Mouse (Mus musculus) right cerebral cortex, postnatal 14 days (tissue): ENCODE measurements at regions not wholly inside any gene's neighbourhood (a gene's known extent, or its start where the extent isn't known, plus 50 kb on each side); places are given as distances from the start of the nearest gene placed in this dataset.

ENCODE experiments used
- DNase-seq: peaks from one replicate; pipeline ENCODE4 v3.0.0; 2022

GRCm38 (mm10) chr11:7010858-7011257 is 52.4 kb upstream of the Adcy1 start:
- no peak for DNase-seq

GRCm38 (mm10) chr11:6999329-6999728 is 64.0 kb upstream of the Adcy1 start:
- DNase-seq, result no peak

- DNase-seq, result no peak
Observed at GRCm38 (mm10) chr11:6998810-6999209, 64.5 kb upstream of the Adcy1 start.

GRCm38 (mm10) chr11:6997508-6997907 is 65.8 kb upstream of the Adcy1 start:
- no peak for DNase-seq

- DNase-seq, result no peak
Observed at GRCm38 (mm10) chr11:6993731-6994130, 69.6 kb upstream of the Adcy1 start.

- DNase-seq, result no peak
Observed at GRCm38 (mm10) chr11:6991626-6992025, 71.7 kb upstream of the Adcy1 start.

GRCm38 (mm10) chr11:6990711-6991110 is 72.6 kb upstream of the Adcy1 start:
- DNase-seq, result no peak

- no peak for DNase-seq
Observed at GRCm38 (mm10) chr11:6988884-6989824, 74.1 kb upstream of the Adcy1 start.

GRCm38 (mm10) chr11:6987995-6988394 is 75.3 kb upstream of the Adcy1 start:
- no peak for DNase-seq

- no peak for DNase-seq
Observed at GRCm38 (mm10) chr11:6987105-6987504, 76.2 kb upstream of the Adcy1 start.

- no peak for DNase-seq
Observed at GRCm38 (mm10) chr11:6982076-6982475, 81.2 kb upstream of the Adcy1 start.

GRCm38 (mm10) chr11:6979656-6980055 is 83.6 kb upstream of the Adcy1 start:
- no peak for DNase-seq

GRCm38 (mm10) chr11:6969196-6969595 is 94.1 kb upstream of the Adcy1 start:
- no peak for DNase-seq

GRCm38 (mm10) chr11:6966968-6967367 is 96.3 kb upstream of the Adcy1 start:
- no peak for DNase-seq

- DNase-seq, result no peak
Observed at GRCm38 (mm10) chr11:6964524-6964923, 98.8 kb upstream of the Adcy1 start.

GRCm38 (mm10) chr11:6963600-6963999 is 99.7 kb upstream of the Adcy1 start:
- DNase-seq, result no peak

- DNase-seq, result no peak
Observed at GRCm38 (mm10) chr11:6962786-6963575, 100.3 kb upstream of the Adcy1 start.

- DNase-seq, result no peak
Observed at GRCm38 (mm10) chr11:6962322-6962721, 101.0 kb upstream of the Adcy1 start.

- DNase-seq, result no peak
Observed at GRCm38 (mm10) chr11:6952787-6953186, 110.5 kb upstream of the Adcy1 start.

GRCm38 (mm10) chr11:6951361-6951760 is 111.9 kb upstream of the Adcy1 start:
- no peak for DNase-seq

GRCm38 (mm10) chr11:6949051-6949450 is 111.6 kb upstream of the Gm11983 start:
- no peak for DNase-seq

- DNase-seq, result peak; percentile 16
Observed at GRCm38 (mm10) chr11:6934157-6934556, 96.7 kb upstream of the Gm11983 start.

- no peak for DNase-seq
Observed at GRCm38 (mm10) chr11:6926036-6926435, 88.6 kb upstream of the Gm11983 start.

GRCm38 (mm10) chr11:6924476-6924875 is 87.0 kb upstream of the Gm11983 start:
- DNase-seq, result no peak
